Mouse (Mus musculus): ENCODE measurements at regions not wholly inside any gene's neighbourhood (a gene's known extent, or its start where the extent isn't known, plus 50 kb on each side); places are given as distances from the start of the nearest gene placed in this dataset.

- H3K27ac ChIP-seq, result no peak overlapping the region
- H3K27me3 ChIP-seq (ENCODE audit: control insufficient read depth, insufficient read depth, low read length), result no peaks in the 10 kb centered on the region
- intact Hi-C loops (cut with DNase I), result no loop called here
- H3K9ac ChIP-seq (ENCODE audit: low read depth, low read length), result no peak overlapping the region
- no peak for DNase-seq
- H3K4me3 ChIP-seq, result no peak overlapping the region
- H3K4me1 ChIP-seq (ENCODE audit: control insufficient read depth, insufficient read depth, low read length), result no peaks in the 10 kb centered on the region
- TF ChIP-seq POLR2A (IDR thresholded peaks at IDR 0.05; ENCODE audit: insufficient read depth, low read depth, low read length), result no peak
- TF ChIP-seq CTCF (IDR thresholded peaks at IDR 0.05), result no peak
- TF ChIP-seq EP300 (IDR thresholded peaks at IDR 0.05; ENCODE audit: insufficient read depth, low read depth, low read length), result no peak
- WGBS, result 30% methylated on average over 4 of the region's 4 CpGs
- H3K36me3 ChIP-seq (ENCODE audit: control insufficient read depth, insufficient read depth, low read length), result no peaks in the 10 kb centered on the region
- no peaks in the 10 kb centered on the region for H3K79me2 ChIP-seq (replicated peaks; ENCODE audit: control insufficient read depth, insufficient read depth, low read length)
Measured at GRCm38 (mm10) chr2:123023918-123024317, 258.9 kb downstream of the Sqor start.

- TF ChIP-seq POLR2A (IDR thresholded peaks at IDR 0.05; ENCODE audit: insufficient read depth, low read depth, low read length), result no peak
- TF ChIP-seq EP300 (IDR thresholded peaks at IDR 0.05; ENCODE audit: insufficient read depth, low read depth, low read length), result no peak
- no peaks in the 10 kb centered on the region for H3K36me3 ChIP-seq (ENCODE audit: control insufficient read depth, insufficient read depth, low read length)
- H3K4me1 ChIP-seq (ENCODE audit: control insufficient read depth, insufficient read depth, low read length), result no peaks in the 10 kb centered on the region
- H3K79me2 ChIP-seq (replicated peaks; ENCODE audit: control insufficient read depth, insufficient read depth, low read length), result no peaks in the 10 kb centered on the region
- no peak overlapping the region for H3K4me3 ChIP-seq
- H3K9ac ChIP-seq (ENCODE audit: low read depth, low read length), result no peak overlapping the region
- WGBS, result 81% methylated on average over 1 of the region's 1 CpGs
- no peak overlapping the region for H3K27ac ChIP-seq
- no peak for DNase-seq
- no peaks in the 10 kb centered on the region for H3K27me3 ChIP-seq (ENCODE audit: control insufficient read depth, insufficient read depth, low read length)
- intact Hi-C loops (cut with DNase I), result no loop called here
Measured at GRCm38 (mm10) chr2:123024380-123024779, 259.3 kb downstream of the Sqor start.

GRCm38 (mm10) chr2:123024976-123025585 is 260.0 kb downstream of the Sqor start:
- 71% methylated on average over 4 of the region's 4 CpGs for WGBS
- intact Hi-C loops (cut with DNase I), result no loop called here

GRCm38 (mm10) chr2:123047321-123047720 is 282.3 kb downstream of the Sqor start:
- no peak for DNase-seq
- TF ChIP-seq POLR2A (IDR thresholded peaks at IDR 0.05; ENCODE audit: insufficient read depth, low read depth, low read length) (no peak), CTCF (IDR thresholded peaks at IDR 0.05) (no peak), EP300 (IDR thresholded peaks at IDR 0.05; ENCODE audit: insufficient read depth, low read depth, low read length) (no peak)
- Histone ChIP-seq H3K79me2 (replicated peaks; ENCODE audit: control insufficient read depth, insufficient read depth, low read length) (no peaks in the 10 kb centered on the region), H3K27me3 (ENCODE audit: control insufficient read depth, insufficient read depth, low read length) (no peaks in the 10 kb centered on the region), H3K27ac (no peak overlapping the region), H3K9ac (ENCODE audit: low read depth, low read length) (no peak overlapping the region), H3K4me1 (ENCODE audit: control insufficient read depth, insufficient read depth, low read length) (no peaks in the 10 kb centered on the region), H3K36me3 (ENCODE audit: control insufficient read depth, insufficient read depth, low read length) (no peaks in the 10 kb centered on the region), H3K4me3 (no peak overlapping the region)
- intact Hi-C loops (cut with DNase I), result no loop called here

More at GRCm38 (mm10) chr2:123024976-123025585, 260.0 kb downstream of the Sqor start:
- DNase-seq, result no peak
- no peak overlapping the region for H3K27ac ChIP-seq
- H3K9ac ChIP-seq (ENCODE audit: low read depth, low read length), result no peak overlapping the region
- no peak for TF ChIP-seq POLR2A (IDR thresholded peaks at IDR 0.05; ENCODE audit: insufficient read depth, low read depth, low read length)
- TF ChIP-seq EP300 (IDR thresholded peaks at IDR 0.05; ENCODE audit: insufficient read depth, low read depth, low read length), result no peak
- no peak overlapping the region for H3K4me3 ChIP-seq
- H3K79me2 ChIP-seq (replicated peaks; ENCODE audit: control insufficient read depth, insufficient read depth, low read length), result no peaks in the 10 kb centered on the region
- H3K4me1 ChIP-seq (ENCODE audit: control insufficient read depth, insufficient read depth, low read length), result no peaks in the 10 kb centered on the region
- H3K36me3 ChIP-seq (ENCODE audit: control insufficient read depth, insufficient read depth, low read length), result no peaks in the 10 kb centered on the region
- H3K27me3 ChIP-seq (ENCODE audit: control insufficient read depth, insufficient read depth, low read length), result no peaks in the 10 kb centered on the region

GRCm38 (mm10) chr2:123064648-123065047 is 299.6 kb downstream of the Sqor start:
- no peaks in the 10 kb centered on the region for H3K4me1 ChIP-seq (ENCODE audit: control insufficient read depth, insufficient read depth, low read length)
- WGBS, result 43% methylated on average over 1 of the region's 1 CpGs
- no peak for TF ChIP-seq POLR2A (IDR thresholded peaks at IDR 0.05; ENCODE audit: insufficient read depth, low read depth, low read length)
- TF ChIP-seq CTCF (IDR thresholded peaks at IDR 0.05), result no peak
- no peak for TF ChIP-seq EP300 (IDR thresholded peaks at IDR 0.05; ENCODE audit: insufficient read depth, low read depth, low read length)
- no peak overlapping the region for H3K4me3 ChIP-seq
- intact Hi-C loops (cut with DNase I), result no loop called here
- no peaks in the 10 kb centered on the region for H3K27me3 ChIP-seq (ENCODE audit: control insufficient read depth, insufficient read depth, low read length)
- no peaks in the 10 kb centered on the region for H3K79me2 ChIP-seq (replicated peaks; ENCODE audit: control insufficient read depth, insufficient read depth, low read length)
- DNase-seq, result peak in 1 of 2 experiments; percentile 2
- H3K9ac ChIP-seq (ENCODE audit: low read depth, low read length), result no peak overlapping the region
- H3K36me3 ChIP-seq (ENCODE audit: control insufficient read depth, insufficient read depth, low read length), result no peaks in the 10 kb centered on the region
- H3K27ac ChIP-seq, result no peak overlapping the region

- Histone ChIP-seq H3K79me2 (replicated peaks; ENCODE audit: control insufficient read depth, insufficient read depth, low read length) (no peaks in the 10 kb centered on the region), H3K27ac (no peak overlapping the region), H3K4me3 (no peak overlapping the region), H3K36me3 (ENCODE audit: control insufficient read depth, insufficient read depth, low read length) (no peaks in the 10 kb centered on the region), H3K4me1 (ENCODE audit: control insufficient read depth, insufficient read depth, low read length) (no peaks in the 10 kb centered on the region), H3K9ac (ENCODE audit: low read depth, low read length) (no peak overlapping the region), H3K27me3 (ENCODE audit: control insufficient read depth, insufficient read depth, low read length) (no peaks in the 10 kb centered on the region)
- intact Hi-C loops (cut with DNase I), result no loop called here
- TF ChIP-seq CTCF (IDR thresholded peaks at IDR 0.05) (no peak), POLR2A (IDR thresholded peaks at IDR 0.05; ENCODE audit: insufficient read depth, low read depth, low read length) (no peak), EP300 (IDR thresholded peaks at IDR 0.05; ENCODE audit: insufficient read depth, low read depth, low read length) (no peak)
- WGBS, result 42% methylated on average over 5 of the region's 5 CpGs
- no peak for DNase-seq
Measured at GRCm38 (mm10) chr2:123068809-123069208, 303.8 kb downstream of the Sqor start.

Measured in heart, adult 2 months (tissue).